Mouse (Mus musculus): ENCODE data around the gene Ntng1. TPM values are rescaled to one million over a fixed set of nuclear protein-coding genes. Genes with fewer than 3 reads are reported as not detected.

The Ntng1 gene
- 10 to 100 TPM; 41.7 to 43.4 TPM for total RNA-seq (2021)
- long read RNA-seq, partial matches to known transcripts: 0 of 1 reads
- long read RNA-seq, other reads (novel, unspliced or antisense): 1 of 1 reads

DNA sequence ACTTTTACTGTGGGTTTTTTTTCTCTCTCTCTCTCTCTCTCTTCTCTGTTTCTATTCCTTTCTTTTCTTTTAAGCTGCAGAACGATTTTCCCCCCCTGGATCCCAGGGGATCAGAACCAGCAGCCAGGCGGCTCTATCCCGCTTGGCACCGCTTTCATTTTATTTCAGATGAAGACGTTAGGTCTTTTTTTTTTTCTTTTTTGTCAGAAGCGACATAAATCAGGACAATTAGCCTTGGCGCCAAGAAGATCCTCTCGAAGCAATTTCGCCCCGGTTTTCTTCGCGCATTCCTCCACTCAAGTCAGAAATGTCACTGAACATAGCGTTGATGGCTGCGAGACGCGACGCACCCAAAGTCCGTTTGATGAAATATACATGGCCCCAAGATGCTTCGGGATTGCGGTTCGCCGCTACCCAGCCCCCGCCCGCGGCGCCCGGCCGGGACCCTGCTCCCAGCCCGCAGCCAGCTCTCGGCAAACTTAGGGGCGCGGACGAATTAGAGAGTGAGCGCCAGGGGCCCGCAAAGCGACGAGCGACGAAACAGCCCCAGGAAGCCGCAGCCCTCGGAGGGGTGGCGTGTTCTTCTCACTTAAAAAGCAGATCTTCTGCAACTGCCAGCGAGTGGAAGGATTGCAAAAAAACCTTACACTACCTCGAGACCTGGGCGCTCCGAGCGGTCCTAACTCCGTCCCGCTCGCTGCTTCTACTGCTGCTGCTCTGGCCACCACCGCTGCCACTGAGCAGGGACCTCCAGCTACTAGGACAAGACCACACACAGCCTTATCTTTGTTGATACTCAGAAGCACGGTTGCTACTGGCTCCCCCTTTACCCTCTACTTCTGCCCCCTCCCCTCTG is at the start of gene Ntng1:
TSS of gene Ntng1 (minus strand) at position 806 of the 856 bp plus-strand sequence.
- peak in 1 of 2 experiments; percentile 37 for DNase-seq (ENCODE audit: low spot score in 2 of 2)

- DNase-seq (ENCODE audit: low spot score in 2 of 2): no peak
These were observed 43.7 kb upstream of the Ntng1 start for GRCm38 (mm10) chr3:110187401-110187948.

- no peak for DNase-seq (ENCODE audit: low spot score in 2 of 2)
These were observed 5.3 kb upstream of the Ntng1 start for GRCm38 (mm10) chr3:110149089-110149488.

DNA sequence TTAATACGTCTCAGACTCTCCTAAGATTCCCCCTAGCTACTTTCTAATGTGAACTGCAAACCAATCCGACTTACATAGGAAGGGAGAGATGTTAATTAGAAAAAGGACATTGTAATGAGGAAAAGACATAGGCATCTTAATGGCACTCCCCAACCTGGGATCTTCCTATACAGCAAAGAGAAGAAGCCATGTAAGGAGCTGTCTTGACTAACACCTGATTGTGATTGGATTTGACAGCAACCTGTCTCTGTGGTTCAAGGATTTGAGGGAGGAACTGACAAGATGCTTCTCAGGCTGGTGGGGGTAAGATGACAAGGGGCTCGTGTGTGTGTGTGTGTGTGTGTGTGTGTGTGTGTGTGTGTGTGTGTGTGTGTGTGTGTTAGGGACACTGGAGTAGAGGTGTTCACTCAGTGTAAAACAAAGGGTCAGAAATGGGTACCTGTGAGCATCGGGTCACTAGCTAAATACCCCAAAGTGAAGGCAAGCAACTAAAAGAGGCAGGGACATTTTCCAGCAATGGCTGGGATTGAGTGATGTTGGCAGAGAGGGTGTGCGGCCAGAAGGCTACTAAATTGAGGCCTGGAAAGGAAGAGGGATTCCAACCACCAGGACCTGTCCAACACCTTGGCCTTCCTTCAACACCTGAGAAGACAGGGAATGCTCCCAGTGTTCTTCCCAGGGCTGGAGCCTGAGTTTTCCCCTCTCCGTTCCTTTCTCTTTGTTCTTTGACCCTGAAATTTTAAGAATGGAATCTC is 667 bp upstream of the Ntng1 start:
- DNase-seq (ENCODE audit: low spot score in 2 of 2): no peak

DNA sequence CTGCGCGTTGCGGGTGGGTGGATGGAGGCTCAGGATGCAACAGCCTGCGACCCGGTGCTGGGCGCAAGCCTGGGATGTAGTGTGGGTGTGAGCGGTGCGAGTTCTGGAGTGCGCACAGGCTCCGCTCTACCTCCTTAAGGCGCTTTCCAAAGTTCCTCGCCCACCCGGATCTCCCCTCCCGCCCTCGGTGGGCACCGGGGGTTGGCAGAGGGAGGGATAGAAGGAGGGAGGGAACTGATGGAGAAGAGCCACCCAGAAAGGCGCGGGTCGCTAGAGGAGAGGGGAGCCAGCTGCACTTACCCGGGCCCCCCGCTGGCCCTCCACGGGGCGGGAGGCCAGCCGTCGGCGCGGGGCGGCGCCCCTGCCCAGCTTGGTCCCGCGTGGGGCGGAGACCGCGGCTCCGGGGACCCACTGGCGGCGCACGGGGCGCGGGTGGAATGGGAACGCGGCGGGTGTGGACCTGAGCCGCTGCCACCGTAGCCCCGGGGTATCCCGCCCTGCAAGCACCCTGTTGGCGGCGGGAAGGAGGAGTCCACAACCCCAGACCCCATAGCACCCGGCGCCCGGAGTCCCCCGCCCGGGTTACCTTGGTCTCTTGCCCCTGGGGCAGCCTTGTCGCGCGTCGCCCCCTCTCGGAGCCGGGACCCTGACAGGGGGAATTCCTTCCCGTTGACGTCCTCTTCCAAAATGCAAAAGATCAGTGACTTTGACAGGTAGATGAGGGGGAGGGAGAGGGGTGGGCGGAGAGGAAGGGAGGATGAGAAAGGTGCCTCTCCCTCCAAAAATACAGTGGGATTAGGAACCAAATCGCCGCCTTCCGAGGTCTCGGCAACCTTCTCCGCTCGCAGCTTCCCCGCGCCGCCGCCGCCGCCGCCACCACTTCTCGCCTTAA is 1.3 kb downstream of the Ntng1 start:
- DNase-seq (ENCODE audit: low spot score in 2 of 2): peak; percentile 47 to 52

DNA sequence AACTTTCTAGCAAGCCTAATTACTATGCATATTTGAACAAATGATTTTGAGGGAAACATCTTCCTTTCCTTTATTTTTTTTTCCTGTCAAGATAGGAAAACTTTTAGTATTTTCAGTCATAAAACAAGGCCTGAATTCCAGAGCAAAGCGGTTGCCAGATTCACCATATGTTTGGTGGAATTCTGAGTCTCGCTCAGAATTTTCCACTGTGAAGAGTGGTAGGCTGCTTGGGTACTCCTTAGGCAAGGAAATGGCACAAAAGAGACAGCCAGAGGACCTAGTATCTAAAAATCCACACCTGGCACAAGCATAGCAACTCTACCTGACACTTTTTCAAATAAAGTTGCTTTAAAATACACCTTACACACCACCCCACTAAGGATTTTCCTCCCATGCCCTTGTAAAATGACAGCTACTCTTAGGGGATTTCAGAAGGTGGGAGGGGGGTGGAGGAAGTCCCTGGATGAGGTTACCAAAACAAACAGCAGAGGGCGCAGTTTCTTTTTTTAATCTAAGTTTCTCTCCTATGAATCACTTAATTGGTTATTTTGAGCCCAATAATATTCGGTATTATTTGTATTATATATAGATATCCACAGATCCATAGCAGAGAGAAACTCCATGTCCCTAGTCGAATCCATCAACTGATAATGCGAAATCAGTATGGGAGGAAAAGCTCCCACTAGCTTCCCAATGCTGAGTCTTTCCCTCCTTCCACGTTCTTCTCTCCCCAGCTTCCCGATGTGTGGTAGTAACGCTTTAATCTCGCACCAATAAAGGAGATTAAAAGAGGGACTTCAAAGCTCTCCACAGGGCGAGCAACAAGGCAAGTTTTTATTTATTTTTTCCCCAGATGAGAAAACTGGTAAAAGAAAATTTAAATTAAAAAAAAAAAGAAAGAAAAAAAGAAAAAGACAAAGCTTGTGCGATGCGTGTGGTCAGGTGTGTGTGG is 2.2 kb downstream of the Ntng1 start:
- peak; percentile 56 to 89 for DNase-seq (ENCODE audit: low spot score in 2 of 2)

DNA sequence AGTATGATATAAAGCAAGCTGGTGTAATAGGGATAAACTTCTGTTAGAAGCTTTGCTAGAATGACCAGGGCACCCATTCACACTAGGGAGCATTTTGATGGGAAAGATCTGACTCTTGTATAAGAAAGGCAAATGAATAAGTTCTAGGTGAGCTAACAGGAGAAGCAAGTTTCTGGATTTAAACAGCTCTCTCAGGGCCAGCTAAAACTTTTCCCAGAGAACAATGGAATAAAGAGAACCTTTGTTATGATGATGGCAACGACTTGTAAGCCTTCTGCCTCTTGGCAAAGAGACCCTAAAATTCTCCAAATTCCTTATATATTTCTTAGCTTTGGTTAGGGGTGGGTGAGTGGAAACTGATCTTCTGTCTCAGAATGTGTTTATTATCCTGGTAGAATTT is 7.7 kb downstream of the Ntng1 start:
- no peak for DNase-seq (ENCODE audit: low spot score in 2 of 2)

DNA sequence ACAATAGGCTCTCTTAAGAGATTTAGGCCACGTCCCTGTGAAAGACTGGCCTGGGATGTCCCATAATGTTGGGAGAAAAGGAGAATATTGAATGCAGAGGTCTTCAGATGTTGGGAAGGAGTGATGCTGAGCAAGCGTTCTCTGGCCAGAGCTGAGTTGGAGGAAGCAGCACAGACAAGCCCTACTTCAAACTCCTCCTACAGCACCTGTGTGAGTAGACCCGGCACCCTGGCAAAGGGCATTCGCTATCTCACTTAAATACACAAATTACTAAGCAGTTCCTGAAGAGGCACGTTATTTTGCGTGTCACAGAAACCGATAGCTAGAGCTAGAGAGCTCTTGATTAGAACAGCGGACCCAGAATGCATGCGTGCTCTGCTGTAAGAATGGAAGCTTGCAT is 10.7 kb downstream of the Ntng1 start:
- no peak for DNase-seq (ENCODE audit: low spot score in 2 of 2)

DNA sequence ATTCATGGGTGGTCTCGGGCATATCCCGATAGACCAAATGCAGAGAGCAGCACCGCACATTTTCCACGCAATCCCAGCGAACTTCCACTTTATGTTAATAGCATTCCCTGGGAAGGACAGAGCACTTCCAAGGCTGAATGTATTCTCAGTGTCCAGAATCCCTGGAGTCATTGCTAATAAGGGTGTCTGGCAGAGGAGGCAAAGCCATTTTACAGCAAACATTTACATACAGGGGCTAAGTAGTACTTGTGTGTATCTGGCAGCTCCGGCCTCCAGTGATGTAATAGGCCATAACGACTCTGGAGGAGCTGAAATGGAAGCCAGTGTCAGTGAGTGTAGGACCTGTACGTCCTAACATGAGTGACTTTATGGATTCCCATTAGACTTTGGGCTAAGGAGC is 11.5 kb downstream of the Ntng1 start:
- DNase-seq (ENCODE audit: low spot score in 2 of 2): no peak

GRCm38 (mm10) chr3:110131043-110131891 is 12.5 kb downstream of the Ntng1 start:
- DNase-seq (ENCODE audit: low spot score in 2 of 2): no peak

- DNase-seq (ENCODE audit: low spot score in 2 of 2): no peak
These were observed 14.2 kb downstream of the Ntng1 start for GRCm38 (mm10) chr3:110129607-110130006.

- peak in 1 of 2 experiments; percentile 28 for DNase-seq (ENCODE audit: low spot score in 2 of 2)
These were observed 37.8 kb downstream of the Ntng1 start for GRCm38 (mm10) chr3:110105982-110106381.

DNA sequence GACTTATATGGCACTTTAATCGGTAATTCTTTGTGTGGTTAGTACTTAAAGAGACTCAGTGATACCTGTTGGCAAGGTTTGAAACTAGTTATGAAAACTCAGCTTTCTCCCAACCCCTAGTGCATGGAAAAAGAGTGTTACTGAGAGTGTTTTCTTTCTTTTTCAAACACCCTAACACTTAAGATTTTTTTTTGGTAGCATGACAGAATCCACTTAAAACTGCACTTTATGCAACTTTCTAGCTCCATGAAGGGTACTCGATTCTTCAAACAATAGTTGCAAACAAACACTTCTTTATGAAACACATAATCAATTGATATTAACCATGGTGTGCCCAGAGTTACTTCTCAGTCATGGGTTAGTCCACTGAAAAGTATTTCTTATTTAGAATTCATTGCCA is 49.4 kb downstream of the Ntng1 start:
- DNase-seq (ENCODE audit: low spot score in 2 of 2): no peak

DNA sequence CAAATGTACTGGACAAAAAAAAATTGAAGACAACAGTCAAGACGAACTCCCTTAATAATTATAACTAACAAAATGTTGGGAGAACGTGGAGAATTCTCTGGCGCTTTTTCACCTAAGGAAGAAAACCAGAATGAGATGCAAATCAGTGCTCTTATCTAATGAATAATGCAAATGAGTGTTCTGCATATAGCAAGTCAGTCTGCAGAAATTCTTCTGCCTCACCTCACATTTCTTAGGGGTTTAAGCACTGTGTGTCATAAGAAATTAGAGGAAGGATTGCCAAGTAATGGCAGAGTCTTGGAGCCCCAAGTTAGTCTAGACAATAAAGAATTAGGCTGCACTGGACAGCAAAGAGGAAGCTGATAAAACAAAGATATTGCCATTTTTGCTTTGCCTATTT is 49.8 kb downstream of the Ntng1 start:
- no peak for DNase-seq (ENCODE audit: low spot score in 2 of 2)

DNA sequence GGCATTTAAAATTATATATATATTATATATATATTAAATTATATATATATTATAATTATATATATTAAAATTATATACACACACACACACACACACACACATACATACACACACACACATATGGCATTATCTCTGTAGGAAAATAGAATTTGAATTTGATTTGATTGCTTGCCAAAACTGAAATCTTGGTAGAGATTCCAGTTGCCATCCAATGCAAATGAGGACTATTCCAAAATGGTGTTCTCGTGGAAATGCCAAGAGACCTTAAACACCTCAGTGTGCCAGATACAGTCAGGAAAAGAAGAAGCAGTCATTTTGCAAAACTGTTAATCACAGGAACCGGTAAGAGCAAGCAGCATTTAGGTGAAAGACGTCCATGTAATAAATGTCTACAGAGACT is 51.3 kb downstream of the Ntng1 start:
- no peak for DNase-seq (ENCODE audit: low spot score in 2 of 2)

DNA sequence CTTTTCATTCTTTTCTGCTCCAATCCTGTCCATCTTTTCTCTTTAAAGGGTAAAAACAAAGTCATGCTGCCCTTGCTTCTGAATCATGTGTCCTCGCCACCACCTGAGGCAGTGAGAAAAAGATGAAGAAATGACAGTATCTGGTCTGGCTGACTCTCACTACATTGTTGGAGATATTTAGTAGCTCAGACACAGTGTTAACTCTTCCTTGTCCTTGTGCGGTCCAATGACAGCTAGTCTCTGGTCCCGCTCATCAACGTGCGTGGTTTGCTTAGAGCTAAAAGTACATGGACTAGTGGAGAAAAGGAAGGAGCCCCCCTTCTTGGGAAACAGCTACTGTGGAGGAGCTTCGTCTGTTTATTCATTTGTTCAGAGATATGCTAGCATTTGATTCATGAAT is 56.6 kb downstream of the Ntng1 start:
- no peak for DNase-seq (ENCODE audit: low spot score in 2 of 2)

GRCm38 (mm10) chr3:110085336-110085735 is 58.5 kb downstream of the Ntng1 start:
- no peak for DNase-seq (ENCODE audit: low spot score in 2 of 2)

DNA sequence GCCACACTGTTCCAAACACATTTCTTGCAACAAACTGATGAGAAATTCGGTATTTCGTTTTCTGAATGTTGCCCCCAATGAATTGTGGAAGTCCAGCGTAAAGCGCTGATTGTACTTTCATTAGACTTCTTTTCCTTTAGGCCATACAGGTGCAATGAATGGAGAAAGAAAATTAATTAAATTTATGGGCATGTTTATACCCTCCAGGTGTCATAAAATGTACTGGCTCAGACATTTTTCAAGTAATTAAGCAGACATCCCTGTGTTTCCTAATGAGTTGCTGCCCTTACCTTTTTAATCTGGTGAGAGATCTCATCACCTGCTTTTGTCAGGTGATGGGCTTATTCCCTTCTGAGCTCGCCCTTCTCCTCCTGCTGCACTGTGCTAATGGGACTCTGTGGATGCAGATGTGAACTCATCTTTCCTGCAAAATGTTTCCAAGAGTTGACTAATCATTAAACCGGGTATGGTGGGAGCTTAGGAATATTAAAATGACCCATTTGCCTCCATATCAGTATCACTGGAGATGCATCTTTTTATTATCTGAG is 79.0 kb downstream of the Ntng1 start:
- DNase-seq (ENCODE audit: low spot score in 2 of 2): no peak

- DNase-seq (ENCODE audit: low spot score in 2 of 2): peak; percentile 7 to 22
These were observed 87.9 kb downstream of the Ntng1 start for GRCm38 (mm10) chr3:110055915-110056314.
